Mouse (Mus musculus): ENCODE measurements around the gene Kif5c. TPM values are rescaled to one million over a fixed set of nuclear protein-coding genes. Genes with fewer than 3 reads are reported as not detected.

Gene Kif5c
- total RNA-seq, 2 experiments from 2014 or later: 0.10 to 0.20 TPM

DNA sequence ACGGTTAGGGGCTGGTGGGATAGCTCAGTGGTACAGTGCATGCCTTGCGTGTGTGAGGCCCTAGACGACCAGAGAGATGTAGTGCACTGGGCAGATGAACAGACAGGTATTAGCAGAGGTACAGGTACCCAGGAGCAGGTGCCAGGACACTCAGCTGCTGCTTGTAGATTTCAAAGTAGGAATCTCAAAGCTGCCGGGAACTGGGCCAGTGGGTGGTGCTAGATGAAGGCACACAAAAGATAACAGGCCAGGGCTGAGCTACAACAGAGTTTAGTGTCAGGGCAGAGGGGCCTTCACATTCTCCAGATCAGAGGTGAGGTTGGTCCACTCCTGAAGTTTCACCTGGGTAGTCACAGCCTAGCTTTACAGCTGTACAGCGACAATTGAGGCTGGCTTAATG, 72.3 kb downstream of the Kif5c start:
- Histone ChIP-seq H3K27ac (no peak overlapping the region), H3K4me3 (no peak overlapping the region)
- intact Hi-C loops (cut with DNase I): no loop called here
- DNase-seq: no peak
- TF ChIP-seq CTCF (IDR thresholded peaks at IDR 0.05): no peak

DNA sequence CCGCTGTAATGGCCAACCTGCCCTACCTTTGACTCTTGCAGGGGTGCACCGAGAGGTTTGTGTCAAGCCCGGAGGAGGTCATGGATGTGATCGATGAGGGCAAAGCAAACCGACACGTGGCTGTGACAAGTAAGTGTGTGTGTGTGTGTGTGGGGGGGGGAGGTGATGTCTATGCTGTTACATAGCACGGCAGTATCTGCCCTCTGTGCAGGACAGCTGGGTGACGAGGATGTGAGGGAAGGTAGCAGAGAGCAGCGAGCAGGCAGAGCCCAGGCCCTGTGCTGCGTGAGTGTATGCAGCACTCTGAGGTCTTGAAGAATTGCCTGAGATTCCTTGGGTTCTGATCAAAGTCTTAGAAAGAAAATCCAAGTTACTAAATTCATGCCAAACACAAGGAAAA, 75.6 kb downstream of the Kif5c start:
- H3K4me3 ChIP-seq: no peak overlapping the region
- intact Hi-C loops (cut with DNase I): no loop called here

DNA sequence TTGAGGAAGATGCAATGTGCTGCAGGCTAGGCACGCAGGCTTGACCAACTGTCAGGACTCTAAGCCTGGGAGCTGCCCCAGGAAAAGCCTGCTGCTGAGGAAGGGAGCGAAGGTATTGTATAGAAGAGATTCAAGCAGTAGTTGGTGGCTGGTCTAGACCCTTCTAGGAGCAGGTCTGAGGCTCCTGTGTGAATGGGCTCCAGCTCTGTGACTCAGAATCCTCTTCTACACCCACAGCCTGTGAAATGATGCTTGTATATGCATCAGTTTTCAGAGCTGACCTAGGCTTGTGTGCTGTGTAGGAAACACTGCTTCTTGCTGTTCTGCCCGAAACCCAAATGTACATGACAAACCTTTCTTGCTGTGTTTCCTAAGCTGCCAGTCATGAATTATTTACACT, 76.4 kb downstream of the Kif5c start:
- intact Hi-C loops (cut with DNase I): no loop called here
- no peak for DNase-seq
- H3K27ac ChIP-seq: no peak overlapping the region
- H3K4me3 ChIP-seq: no peak overlapping the region
- no peak for TF ChIP-seq CTCF (IDR thresholded peaks at IDR 0.05)

More for the DNA sequence above, 75.6 kb downstream of the Kif5c start:
- no peak for DNase-seq
- no peak overlapping the region for H3K27ac ChIP-seq
- TF ChIP-seq CTCF (IDR thresholded peaks at IDR 0.05): no peak

DNA sequence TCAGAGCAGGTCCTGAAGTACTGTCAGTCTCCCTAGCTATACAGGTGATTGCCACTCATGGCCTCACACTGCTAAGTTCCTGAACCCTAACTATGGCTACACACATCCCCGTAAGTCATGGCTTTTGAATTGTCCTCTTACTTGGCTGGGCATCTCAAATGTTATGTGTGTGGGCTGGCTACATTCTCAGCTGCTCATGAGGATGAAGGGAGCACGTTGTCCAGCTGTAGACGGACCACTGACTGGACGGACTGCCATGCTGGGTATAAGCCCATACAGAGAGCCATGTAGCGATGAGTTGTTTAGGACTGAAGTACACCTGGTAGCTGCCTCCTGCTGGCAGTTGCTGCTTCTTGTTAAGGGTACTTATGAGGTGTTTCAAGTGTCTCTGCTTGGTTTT, 79.8 kb downstream of the Kif5c start:
- DNase-seq: no peak
- intact Hi-C loops (cut with DNase I): no loop called here
- Histone ChIP-seq H3K27ac (no peak overlapping the region), H3K4me3 (no peak overlapping the region)
- TF ChIP-seq CTCF (IDR thresholded peaks at IDR 0.05): no peak

DNA sequence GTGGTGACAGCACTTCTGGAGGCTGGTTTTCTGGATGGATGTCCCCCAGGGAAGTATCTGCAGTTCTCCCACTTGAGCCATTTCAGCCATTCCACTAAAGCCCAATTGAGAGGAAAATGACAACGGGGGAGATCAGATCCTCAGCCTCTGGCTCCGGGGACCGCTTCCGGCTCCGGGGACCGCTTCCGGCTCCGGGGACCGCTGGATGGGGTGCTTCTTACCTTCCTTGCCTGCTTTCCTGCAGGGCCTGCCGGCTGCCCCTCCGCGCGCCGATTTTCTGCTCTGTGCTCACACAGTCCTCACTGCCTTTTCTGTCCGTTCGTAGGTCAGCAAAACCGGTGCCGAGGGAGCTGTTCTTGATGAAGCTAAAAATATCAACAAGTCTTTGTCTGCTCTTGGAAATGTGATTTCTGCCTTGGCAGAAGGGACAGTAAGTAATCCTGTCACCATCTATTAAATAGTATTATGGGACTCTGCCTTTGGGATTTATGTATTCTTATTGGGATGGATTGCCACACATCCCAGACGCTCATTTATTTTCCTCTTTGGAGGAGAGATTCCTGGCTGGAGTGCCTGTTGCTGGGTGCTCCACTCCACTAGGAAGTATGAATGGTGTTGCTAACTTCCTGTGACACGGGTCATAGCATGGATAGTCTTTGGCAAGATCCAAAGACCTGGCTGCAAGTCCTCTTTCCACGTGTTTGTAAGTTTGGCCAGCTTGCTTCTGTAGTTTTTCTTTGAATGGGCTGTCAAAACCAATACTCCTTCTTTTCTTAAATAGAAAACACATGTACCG, 81.3 kb downstream of the Kif5c start:
- intact Hi-C loops (cut with DNase I): no loop called here
- Histone ChIP-seq H3K4me3 (peak overlapping the region; percentile 47), H3K27ac (no peak overlapping the region)
- TF ChIP-seq CTCF (IDR thresholded peaks at IDR 0.05): no peak
- DNase-seq: peak; percentile 35

DNA sequence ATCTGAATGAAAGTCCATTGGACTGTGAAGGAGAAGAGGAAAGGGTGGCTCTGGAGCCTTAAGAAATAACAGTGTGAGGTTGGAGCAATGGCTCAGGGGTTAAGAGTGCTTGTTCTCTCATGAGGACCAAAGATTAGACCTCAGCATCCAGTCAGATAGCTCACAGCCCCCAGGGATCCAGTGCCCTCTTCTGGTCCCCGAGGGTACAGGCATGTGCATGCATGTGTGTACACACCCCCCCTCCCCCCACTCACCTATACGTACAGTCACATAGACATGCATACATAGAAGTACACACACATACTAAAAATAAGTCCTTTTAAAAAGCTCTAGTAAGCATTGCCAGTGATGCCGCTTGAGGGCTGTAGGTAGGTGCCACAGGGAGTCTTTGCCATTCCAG, 91.1 kb downstream of the Kif5c start:
- DNase-seq: no peak
- peak; percentile 49 for TF ChIP-seq CTCF (IDR thresholded peaks at IDR 0.05)
- intact Hi-C loops (cut with DNase I): no loop called here
- Histone ChIP-seq H3K4me3 (no peak overlapping the region), H3K27ac (no peak overlapping the region)

DNA sequence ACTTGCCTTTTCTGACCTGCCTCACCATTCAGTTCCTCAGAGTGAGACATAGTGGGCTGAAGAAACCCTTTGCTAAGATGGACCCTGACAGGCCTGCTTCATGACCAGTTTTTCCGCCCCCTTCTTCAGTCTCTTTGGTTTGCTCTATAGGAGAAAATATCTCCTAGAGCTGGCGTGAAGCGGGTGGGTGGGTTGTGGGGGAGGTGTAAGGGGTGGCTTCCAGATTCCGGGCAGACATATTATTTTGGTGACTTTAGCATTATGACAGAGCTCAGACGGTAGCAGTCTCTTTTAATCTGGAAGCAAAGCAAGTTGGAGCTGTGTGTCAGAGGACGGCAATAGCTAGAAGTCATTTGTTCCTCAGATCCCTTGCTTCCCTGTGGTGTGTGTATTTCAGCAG, 92.6 kb downstream of the Kif5c start:
- TF ChIP-seq CTCF (IDR thresholded peaks at IDR 0.05): no peak
- H3K4me3 ChIP-seq: no peak overlapping the region
- intact Hi-C loops (cut with DNase I): no loop called here
- no peak for DNase-seq
- H3K27ac ChIP-seq: no peak overlapping the region

DNA sequence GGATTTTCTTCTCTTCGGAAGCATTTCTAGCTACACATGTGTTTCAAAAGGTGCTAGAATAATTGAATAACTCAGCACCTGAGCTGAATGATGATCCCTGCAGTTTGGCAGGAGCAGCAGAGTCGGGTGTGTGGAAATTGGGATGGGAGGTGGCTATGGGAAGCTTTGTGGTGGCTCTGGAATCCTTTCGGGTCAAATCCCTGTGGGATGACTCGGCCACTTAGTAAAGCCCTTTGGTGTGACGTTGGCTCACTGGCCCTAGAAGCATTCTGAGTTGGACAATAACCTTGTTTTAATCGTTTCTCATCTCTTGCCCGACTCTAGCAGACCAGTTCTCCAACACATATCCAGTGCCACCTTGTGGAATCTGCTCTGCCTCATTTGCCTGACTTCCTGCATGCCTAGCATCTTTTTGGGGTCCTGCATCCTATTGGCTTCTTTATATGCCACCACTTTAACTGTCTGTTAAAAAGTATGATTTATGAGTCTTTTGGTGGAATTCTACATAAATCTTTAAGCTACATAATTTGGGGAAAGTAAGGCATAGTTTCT, 93.3 kb downstream of the Kif5c start:
- TF ChIP-seq CTCF (IDR thresholded peaks at IDR 0.05): peak; percentile 11; the same call in 1 of the 2 replicates
- intact Hi-C loops (cut with DNase I): no loop called here
- DNase-seq: no peak
- H3K27ac ChIP-seq: no peak overlapping the region
- H3K4me3 ChIP-seq: no peak overlapping the region

DNA sequence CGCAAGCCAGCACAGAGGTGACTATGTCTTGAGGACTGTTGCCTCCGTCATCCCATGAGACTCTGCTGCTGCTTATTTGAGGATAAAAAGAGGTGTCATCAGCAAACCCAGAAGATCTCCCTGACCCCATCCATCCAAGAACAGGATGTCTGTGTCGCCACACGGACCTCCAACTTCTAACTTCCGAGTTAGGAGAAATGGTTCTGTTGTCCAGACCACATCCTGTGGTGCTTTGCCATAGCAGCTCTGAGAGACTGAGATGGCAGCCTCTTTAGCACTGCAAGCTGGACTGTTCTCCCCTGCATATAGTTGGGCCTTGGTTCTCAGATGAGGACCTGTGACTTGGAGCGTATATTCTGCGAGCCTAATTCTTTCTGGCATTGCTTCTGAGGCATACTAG, 97.4 kb downstream of the Kif5c start:
- TF ChIP-seq CTCF (IDR thresholded peaks at IDR 0.05): no peak
- no peak for DNase-seq
- Histone ChIP-seq H3K27ac (no peak overlapping the region), H3K4me3 (no peak overlapping the region)
- intact Hi-C loops (cut with DNase I): no loop called here

DNA sequence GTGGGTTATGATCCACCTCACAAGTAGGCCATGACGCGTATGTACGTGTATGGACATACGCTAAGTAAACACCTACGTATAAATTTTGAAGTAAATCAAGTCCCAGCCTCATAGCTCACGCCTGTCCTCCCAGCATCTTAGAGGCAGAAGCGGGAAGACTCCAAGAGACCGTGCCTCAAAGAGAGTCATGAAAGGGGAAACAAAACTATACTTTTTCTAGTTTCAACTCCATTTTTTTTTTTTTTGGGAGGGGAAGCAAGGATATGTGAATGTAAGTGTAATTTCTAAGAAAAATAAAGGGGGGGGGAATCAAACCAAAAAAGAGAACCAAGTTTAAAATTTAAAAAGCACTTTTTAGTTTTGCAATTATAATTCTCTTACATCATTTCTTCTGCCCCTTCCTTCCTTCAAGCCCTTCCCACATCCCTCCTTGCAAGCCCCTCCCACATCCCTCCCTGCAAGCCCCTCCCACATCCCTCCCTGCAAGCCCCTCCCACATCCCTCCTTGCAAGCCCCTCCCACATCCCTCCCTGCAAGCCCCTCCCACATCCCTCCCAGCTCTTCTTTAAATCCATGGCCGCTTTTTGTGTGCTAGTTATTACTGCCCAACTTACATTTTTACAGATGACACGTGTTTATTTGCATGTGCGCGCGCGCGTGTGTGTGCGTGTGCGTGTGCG, 98.5 kb downstream of the Kif5c start:
- Histone ChIP-seq H3K27ac (no peak overlapping the region), H3K4me3 (no peak overlapping the region)
- intact Hi-C loops (cut with DNase I): no loop called here
- no peak for DNase-seq
- TF ChIP-seq CTCF (IDR thresholded peaks at IDR 0.05): no peak

DNA sequence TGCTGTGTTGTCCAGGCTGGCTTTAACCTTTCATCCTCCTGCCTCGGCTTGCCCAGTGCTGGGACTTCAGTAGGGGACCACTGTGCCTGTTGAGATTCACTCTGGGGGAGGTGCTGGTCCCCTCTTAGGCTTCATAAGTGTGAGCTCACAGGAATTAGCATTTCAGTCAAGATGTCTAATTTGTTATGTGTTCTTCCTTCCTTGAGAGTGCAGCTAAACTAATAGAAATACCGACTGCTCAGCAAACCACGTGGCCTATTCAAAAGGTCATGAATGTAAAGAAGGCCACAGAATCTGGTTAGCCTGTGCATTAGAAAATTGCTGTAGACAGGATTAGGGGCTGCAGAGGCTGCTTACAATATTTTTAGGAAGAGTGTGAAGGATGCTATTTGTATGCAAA, 99.4 kb downstream of the Kif5c start:
- intact Hi-C loops (cut with DNase I): no loop called here
- Histone ChIP-seq H3K27ac (no peak overlapping the region), H3K4me3 (no peak overlapping the region)
- no peak for DNase-seq
- TF ChIP-seq CTCF (IDR thresholded peaks at IDR 0.05): no peak

DNA sequence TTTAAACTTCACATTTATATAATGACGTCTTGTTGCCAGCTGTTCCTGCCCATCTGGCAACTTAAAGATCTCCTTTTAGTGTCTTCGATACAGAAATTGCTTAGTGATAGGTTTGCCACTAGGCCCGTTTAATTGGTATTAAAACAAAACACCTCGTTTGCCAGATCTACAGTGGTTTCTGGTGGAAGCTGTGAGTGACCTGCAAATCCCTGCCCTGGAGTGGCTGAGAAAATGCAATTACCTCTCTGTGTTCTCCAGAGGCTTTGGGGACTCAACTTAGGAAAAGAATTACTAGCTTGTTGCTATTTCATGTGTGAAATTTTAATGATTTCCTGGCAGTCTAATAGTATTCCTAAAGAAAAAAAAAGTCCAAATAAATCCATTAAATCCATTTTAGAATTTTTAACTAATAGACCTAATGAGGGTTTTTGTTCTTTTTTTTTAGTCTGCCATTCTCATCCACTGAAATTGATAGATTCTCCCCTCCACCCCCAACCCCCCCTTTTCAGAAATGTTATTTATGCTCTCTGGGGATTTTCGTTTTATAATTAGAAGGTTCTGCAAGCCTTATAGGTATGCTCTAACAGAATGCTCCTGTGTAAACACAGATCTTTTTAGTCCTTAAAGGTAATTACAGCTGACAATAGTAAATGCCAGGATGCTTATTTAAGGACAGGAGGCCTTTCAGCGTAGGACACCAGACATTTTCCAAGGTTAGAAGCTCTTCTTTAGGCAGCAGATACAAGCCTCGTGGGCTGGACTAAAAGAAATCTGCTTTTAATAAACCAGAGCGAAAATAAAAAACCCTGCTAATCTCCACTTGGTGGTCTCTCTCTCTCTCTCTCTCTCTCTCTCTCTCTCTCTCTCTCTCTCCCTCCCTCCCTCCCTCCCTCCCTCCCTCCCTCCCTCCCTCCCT, 100.1 kb downstream of the Kif5c start:
- no peak for DNase-seq
- Histone ChIP-seq H3K27ac (no peak overlapping the region), H3K4me3 (no peak overlapping the region)
- intact Hi-C loops (cut with DNase I): no loop called here
- no peak for TF ChIP-seq CTCF (IDR thresholded peaks at IDR 0.05)
